Mouse (Mus musculus) liver, embryonic 14.5 days (tissue): ENCODE data around the gene Tmem235. TPM values are rescaled to one million over a fixed set of nuclear protein-coding genes. Genes with fewer than 3 reads are reported as not detected.

Source experiments
- ATAC-seq: fragments of 200-750 bp; cut with Nextera tagmentation; 2 replicates; pipeline ENCODE4 v1.8.0; 2017; ENCODE audit warnings: moderate number of reproducible peaks, mild to moderate bottlenecking, moderate library complexity; ENCODE audit not compliant: insufficient read depth
- DNase-seq, 3 experiments: peaks; one replicate each; pipeline ENCODE4 v3.0.0-alpha.2; 2012 to 2013; ENCODE audit warnings: low read depth in 3 of 3, low spot score in 3 of 3
- H3K27ac ChIP-seq: fragments of 300-500 bp; sonication (generic); 2 replicates; pipeline ENCODE4 v1.5.1; 2014; ENCODE audit warnings: moderate library complexity, mild to moderate bottlenecking, control low read depth, inconsistent platforms
- H3K27me3 ChIP-seq: fragments of 300-500 bp; sonication (generic); 2 replicates; pipeline ENCODE4 v1.6.1; 2014; ENCODE audit warnings: mild to moderate bottlenecking, low read length, moderate library complexity; ENCODE audit not compliant: control insufficient read depth, insufficient read depth
- H3K36me3 ChIP-seq: fragments of 300-500 bp; sonication (generic); replicated peaks from 2 replicates; pipeline ENCODE4 v1.6.1; 2014; ENCODE audit warnings: low read depth; ENCODE audit not compliant: control insufficient read depth, insufficient read depth
- H3K4me1 ChIP-seq, 2 experiments: fragments of 200-500 bp in 1 of 2; fragments of 300-500 bp in 1 of 2; sonication (generic) in 1 of 2; replicated peaks; 2 replicates each; pipeline ENCODE4 v1.6.1; 2012 to 2014; ENCODE audit warnings: antibody characterized with exemption in 1 of 2, inconsistent platforms in 1 of 2, low read length in 1 of 2; ENCODE audit not compliant: control insufficient read depth in 2 of 2, insufficient read depth in 2 of 2
- H3K4me2 ChIP-seq: fragments of 300-500 bp; sonication (generic); 2 replicates; pipeline ENCODE4 v1.6.1; 2014; ENCODE audit warnings: low read depth, mild to moderate bottlenecking, control low read depth, moderate library complexity
- H3K4me3 ChIP-seq, 2 experiments: fragments of 200-500 bp in 1 of 2; fragments of 300-500 bp in 1 of 2; sonication (generic) in 1 of 2; 2 replicates each; pipeline ENCODE4 v1.5.1; 2012 to 2014; ENCODE audit warnings: low read depth in 2 of 2, low read length in 2 of 2, mild to moderate bottlenecking in 2 of 2, control low read depth in 1 of 2, inconsistent platforms in 1 of 2, moderate library complexity in 1 of 2; ENCODE audit not compliant: insufficient read depth in 1 of 2
- H3K9ac ChIP-seq: fragments of 300-500 bp; sonication (generic); replicated peaks from 2 replicates; pipeline ENCODE4 v1.6.1; 2014; ENCODE audit warnings: mild to moderate bottlenecking, control low read depth, moderate library complexity
- H3K9me3 ChIP-seq: fragments of 300-500 bp; sonication (generic); 2 replicates; pipeline ENCODE4 v1.6.1; 2016; ENCODE audit warnings: low read length, mixed read lengths; ENCODE audit not compliant: control insufficient read depth
- CTCF ChIP-seq: IDR thresholded peaks from 2 replicates; pipeline ENCODE4 v1.5.1; 2016; ENCODE audit warnings: antibody characterized with exemption, low read depth, control low read depth
- EP300 ChIP-seq: IDR thresholded peaks from 2 replicates; pipeline ENCODE4 v1.6.1; 2016; ENCODE audit warnings: antibody characterized with exemption, low read depth
- WGBS: fragments of 180-500 bp; shearing (Covaris S2); extraction: QIAGEN DNeasy Blood & Tissue Kit; methylation state at CpG from one replicate; pipeline ENCODE4 v1.1.7; 2014; ENCODE audit not compliant: insufficient replicate concordance; 5-methylcytosine and 5-hydroxymethylcytosine counted together
- polyA plus RNA-seq, 2 experiments: library from polyadenylated mRNA; depleted of rRNA in 1 of 2; stranded (reverse) in 1 of 2; unstranded in 1 of 2; fragments of >200 nt; fragmentation: Nextera tagmentation in 1 of 2; extraction: Ambion mirVana in 1 of 2; gene quantifications; 2 replicates each; pipeline versions ENCODE4 v1.2.1 to v1.2.3; 2012 to 2014

The Tmem235 gene
- polyA plus RNA-seq, 2 experiments = not detected

DNA sequence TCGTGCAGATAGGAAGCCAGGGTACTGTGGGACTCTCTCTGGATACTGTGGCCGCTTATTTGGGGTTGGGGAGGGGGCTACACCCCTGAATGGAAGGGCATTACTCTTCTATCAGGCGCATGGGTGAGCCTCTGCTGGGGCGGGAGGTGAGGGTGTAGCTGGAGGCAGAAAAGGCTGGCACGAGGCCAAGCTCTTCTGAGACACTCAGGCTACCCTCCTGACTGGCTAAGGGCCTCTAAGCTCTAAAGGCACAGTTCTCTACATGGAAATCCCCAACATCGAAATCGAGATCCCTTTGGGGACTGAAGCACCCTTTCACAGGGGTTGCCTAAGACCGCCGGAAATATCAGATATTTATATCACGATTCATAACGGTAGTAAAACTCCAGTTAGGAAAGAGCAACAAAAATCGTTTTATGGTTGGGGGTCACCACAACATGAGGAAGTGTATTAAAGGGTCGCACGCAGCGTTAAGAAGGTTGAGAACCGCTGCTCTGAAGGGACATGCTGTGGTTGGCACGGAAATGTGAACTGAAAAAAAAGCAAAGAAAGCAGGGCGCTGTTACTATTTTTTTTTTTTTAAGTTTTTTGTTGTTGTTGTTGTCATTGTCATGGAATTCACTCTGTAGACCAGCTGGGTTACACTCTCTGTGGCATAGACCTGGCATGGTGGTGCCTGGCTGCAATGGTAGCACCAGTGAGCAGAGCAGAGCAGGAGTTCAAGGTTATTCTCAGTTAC is 32.2 kb upstream of the Tmem235 start:
- H3K27ac ChIP-seq = peak overlapping the region; percentile 79
- TF ChIP-seq CTCF = no peak
- no peak for TF ChIP-seq EP300
- ATAC-seq (no peak), DNase-seq (no peak)
- H3K4me3 ChIP-seq = no peak overlapping the region
- H3K27me3 ChIP-seq = no peaks in the 10 kb centered on the region
- peaks cover 53 to 75% of the 10 kb centered on the region in 2 experiments for H3K4me1 ChIP-seq
- WGBS = 44% methylated on average over 18 of the region's 18 CpGs
- H3K9ac ChIP-seq = no peak overlapping the region; the same call in 1 of the 2 replicates
- peak overlapping the region; percentile 45 for H3K4me2 ChIP-seq
- no peaks in the 10 kb centered on the region for H3K9me3 ChIP-seq
- H3K36me3 ChIP-seq = peaks cover 10% of the 10 kb centered on the region

DNA sequence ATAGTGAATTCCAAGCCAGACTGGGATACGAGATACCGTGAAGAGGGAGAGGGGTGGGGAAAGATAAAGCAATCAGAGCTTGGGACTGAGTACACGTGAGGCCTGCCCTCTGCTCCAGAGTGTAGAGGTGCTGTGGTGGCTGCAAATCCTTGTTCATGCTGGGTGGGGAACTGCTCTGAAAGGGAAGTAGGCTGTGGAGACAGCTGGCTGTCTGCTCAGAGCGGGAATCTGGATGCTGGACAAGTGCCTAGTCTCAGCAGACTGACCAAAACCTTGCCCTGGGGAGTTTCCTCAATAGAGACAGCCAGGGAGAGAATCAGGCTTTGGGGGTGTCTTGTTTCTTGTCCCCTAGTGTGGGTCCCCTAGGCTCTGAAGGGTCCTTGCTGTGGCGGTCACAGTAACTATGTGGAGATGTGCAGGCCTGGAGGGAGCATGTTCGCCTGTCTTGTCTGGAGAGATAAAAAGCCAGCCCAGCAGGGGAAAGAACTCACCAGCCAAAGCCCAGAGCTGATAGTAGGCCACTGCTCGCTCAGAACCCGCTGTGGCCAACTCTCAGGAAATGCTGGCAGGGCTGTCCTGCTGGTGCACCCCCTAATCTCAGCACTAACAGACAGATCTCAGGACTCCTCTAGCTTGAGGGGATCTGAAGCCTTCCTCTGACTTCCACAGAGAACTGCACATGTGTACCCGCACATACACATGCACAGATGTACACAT is 31.5 kb upstream of the Tmem235 start:
- Histone ChIP-seq H3K9ac (peak overlapping the region; percentile 28), H3K27ac (peak overlapping the region; percentile 79), H3K4me1 (peaks cover 48 to 72% of the 10 kb centered on the region in 2 experiments), H3K4me3 (no peak overlapping the region), H3K27me3 (no peaks in the 10 kb centered on the region), H3K36me3 (peaks cover 3% of the 10 kb centered on the region), H3K4me2 (peak overlapping the region; percentile 45), H3K9me3 (no peaks in the 10 kb centered on the region)
- WGBS = 7% methylated on average over 9 of the region's 9 CpGs
- ATAC-seq (peak; percentile 32; the same call in 1 of the 2 replicates), DNase-seq (no peak)
- TF ChIP-seq CTCF (no peak), EP300 (peak; percentile 33)

DNA sequence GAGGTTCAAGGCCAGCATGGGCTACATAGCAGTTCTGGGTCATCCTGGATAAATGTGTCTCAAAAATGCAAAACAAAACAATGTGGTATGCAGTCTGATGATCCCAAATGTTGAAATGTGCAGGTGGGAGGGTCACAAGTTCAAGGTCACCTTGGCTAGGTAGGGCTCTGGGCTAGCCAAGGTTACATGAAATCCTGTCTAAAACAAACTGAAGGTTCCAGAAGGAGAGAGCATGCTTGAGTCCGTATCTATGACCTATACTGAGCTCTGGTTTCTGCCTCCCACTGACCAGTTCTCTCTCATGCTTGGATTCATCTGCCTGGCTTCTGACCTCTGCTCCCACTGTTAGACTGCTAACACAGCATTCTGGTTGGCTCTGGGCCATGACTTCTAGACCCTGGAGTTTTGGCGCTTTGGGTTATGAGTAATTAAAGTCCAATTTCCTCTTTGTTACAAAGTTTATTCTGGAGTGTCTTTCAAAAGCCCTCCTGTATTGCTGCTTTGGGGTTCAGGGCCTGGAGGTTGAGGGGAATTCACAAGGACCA is 30.8 kb upstream of the Tmem235 start:
- no peak for DNase-seq
- TF ChIP-seq CTCF (no peak), EP300 (no peak)

DNA sequence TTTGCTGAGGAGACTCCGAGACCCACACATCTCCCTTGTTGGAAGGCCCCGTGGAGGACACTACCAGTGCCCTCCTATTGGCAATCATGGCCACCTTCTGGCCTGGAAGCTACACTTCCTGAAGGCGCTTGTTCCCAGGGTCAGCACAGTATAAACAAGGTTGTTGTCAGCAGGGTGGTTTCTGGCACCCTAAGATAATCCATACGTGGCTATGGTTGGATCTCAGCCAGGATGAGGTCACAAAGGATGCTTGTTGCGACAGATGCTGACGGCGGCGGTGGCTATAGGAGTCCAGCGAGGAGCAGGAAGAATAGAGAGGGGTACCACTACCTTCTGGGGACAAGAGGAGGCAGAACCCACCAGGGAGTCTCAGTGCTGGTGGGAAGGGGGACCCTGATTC is 30.2 kb upstream of the Tmem235 start:
- no peak for TF ChIP-seq CTCF
- TF ChIP-seq EP300 = 0 out of 2 replicates have a peak, but pooled peaks have one; percentile 38
- Histone ChIP-seq H3K9me3 (no peaks in the 10 kb centered on the region), H3K27ac (peak overlapping the region; percentile 7), H3K27me3 (no peaks in the 10 kb centered on the region), H3K4me3 (no peak overlapping the region), H3K36me3 (no peaks in the 10 kb centered on the region), H3K9ac (no peak overlapping the region), H3K4me2 (no peak overlapping the region; the same call in 1 of the 2 replicates), H3K4me1 (peaks cover 46 to 68% of the 10 kb centered on the region in 2 experiments)
- no peak for ATAC-seq
- no peak for DNase-seq
- WGBS = 47% methylated on average over 9 of the region's 9 CpGs

More for the DNA sequence above, 30.8 kb upstream of the Tmem235 start:
- Histone ChIP-seq H3K4me1 (peaks cover 46 to 68% of the 10 kb centered on the region in 2 experiments), H3K9me3 (no peaks in the 10 kb centered on the region), H3K9ac (peak overlapping the region; percentile 15; the same call in 1 of the 2 replicates), H3K4me3 (no peak overlapping the region), H3K27ac (peak overlapping the region; percentile 79), H3K4me2 (peak overlapping the region; percentile 25), H3K27me3 (no peaks in the 10 kb centered on the region), H3K36me3 (no peaks in the 10 kb centered on the region)
- WGBS = 63% methylated on average over 2 of the region's 2 CpGs
- ATAC-seq = no peak
